Mouse (Mus musculus) right cerebral cortex, adult 18-20 months (tissue): ENCODE data around the gene Luzp2.
"Not testable (repeated sequence)": the region's sequence is repeated elsewhere in the genome, so short reads cannot be mapped to it uniquely, and the experiment has no call there.

Source experiments
- DNase-seq: peaks from one replicate; pipeline ENCODE4 v3.0.0; 2022; ENCODE audit warnings: mixed read lengths

Luzp2 gene

DNA sequence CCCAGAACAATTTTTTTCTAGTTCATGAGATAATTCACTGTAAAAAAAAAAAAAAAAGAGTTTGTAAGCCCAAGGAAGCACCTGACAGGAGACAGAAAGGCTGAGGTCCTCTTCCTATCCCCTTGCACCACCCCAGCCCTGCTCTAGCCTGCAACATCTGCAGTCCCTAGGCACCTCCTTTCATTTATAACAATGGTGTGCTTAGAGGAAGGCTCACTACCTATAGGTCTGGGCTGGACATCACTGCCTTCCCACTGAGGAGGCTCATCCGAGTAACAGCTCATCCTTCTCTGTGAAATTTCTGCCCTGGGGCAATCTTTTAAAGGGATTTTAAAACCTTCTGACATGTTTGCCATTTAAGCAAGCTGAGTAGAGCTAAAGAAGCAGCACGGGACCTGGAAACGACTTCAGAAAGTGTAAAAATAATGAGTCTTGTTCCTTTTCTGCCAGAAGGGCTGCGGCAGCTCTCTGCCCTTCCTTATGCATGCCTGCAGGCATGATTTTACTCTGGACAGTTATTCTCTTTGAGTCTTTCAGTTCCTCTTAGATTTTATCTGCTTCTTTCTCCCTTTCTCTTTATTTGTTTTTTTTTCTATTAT, 174.0 kb downstream of the Luzp2 start:
- DNase-seq: no peak

DNA sequence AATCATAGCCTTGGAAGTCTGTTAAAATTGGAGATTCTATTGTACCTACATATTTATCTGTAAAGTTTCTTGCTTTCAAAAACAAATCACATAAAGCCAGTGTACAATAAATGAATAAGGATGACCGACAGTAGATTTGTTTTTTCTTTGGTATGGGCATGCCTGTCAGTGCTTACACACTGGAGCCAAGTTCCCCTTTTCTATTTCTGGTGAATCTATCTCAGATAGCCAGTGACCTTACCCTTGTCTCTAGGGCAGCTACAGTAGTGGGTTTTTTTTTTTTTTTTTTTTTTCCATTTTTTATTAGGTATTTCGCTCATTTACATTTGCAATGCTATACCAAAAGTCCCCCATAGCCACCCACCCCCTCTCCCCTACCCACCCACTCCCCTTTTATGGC, 298.6 kb downstream of the Luzp2 start:
- DNase-seq: not testable (repeated sequence)

DNA sequence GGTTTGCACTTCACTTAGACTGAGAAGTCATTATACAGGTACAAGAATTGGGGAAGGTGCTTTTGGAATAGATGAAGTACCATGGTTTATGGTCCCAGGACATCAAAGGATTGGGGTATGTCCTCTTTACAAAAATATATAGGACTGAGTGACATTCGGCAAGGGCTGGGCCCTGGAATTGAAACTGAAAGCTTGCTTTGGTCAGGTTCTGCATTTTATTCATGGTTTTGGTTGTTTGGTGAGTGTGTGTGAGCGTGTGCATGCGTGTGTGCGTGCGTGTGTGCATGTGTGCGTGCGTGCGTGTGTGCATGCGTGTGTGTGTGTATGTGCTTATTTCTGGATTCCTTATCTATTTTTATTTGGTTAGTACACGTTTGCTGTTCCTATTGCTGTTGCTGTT, 353.6 kb downstream of the Luzp2 start:
- DNase-seq: no peak

DNA sequence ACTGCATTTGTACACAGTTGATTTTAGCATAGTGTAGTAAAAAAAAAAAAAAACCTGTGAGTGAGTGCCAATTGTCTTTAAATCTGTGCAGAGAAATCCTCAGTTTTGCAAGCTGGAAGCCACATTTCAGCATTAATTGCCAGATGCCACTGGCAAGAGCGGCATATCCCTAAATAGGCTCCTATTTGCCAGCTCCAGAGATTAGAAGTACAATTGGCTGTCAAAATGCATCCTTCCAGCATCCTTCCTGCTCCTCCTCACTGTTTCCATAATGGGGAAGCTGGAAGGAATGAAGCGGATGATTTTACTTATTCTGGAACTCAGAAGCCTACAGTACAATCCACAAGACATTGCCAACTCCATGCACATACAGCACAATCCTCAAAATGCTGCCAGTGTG, 354.2 kb downstream of the Luzp2 start:
- DNase-seq: peak; percentile 28

DNA sequence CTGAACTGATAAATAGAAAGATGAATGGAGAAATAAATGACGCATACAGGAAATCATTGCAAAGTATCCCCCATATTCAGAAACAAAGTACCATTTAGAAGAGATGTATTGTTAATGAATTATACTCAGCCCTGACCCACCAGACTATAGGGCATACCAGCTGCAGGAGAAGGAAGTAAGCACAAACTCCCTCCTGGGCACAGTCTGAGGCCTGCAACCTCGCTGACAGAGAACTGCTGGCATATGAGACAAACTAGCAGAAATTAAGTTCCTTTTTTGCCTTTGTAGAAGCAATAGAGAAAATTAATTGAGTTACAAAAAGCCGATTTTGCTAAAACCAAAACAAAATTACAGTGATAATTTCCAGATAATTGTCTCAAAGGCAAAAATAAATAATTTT, 355.4 kb downstream of the Luzp2 start:
- no peak for DNase-seq

DNA sequence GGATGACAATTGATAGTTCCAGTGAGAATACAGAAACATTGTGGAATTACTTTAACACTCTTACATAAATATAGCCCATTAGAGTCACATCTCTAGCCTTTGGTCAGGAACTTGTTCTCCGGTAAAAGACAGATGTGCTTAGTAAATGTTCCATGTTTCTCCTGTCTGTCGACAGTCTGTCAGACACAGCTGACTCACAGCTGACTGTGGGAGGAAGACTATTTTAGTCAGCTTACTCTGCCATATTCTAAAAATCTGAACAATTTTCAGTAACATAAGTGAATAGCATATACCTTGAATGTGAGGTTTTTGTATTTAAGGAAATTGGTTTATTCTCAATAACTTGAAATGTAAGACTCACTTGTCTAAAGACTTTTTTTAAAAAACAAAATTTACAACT, 363.5 kb downstream of the Luzp2 start:
- DNase-seq: peak; percentile 24

DNA sequence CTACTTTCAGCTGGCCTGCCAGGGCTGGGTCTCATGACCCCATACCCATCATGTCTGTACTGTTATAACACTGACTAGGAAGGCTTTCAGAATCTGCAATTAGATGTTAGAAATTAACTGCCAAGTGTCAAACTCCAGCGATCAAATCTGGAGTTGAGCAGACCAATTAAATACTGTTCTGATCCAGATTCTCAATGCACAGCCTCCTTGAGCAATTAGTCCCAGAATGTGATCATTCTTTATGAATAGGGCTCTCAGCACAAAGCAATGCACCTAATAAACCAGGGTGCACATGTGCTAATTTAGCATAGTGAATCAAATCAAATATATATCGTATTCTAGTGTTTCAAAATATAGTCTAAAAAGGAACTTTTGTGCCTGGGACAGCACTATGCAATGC, 387.7 kb downstream of the Luzp2 start:
- no peak for DNase-seq

DNA sequence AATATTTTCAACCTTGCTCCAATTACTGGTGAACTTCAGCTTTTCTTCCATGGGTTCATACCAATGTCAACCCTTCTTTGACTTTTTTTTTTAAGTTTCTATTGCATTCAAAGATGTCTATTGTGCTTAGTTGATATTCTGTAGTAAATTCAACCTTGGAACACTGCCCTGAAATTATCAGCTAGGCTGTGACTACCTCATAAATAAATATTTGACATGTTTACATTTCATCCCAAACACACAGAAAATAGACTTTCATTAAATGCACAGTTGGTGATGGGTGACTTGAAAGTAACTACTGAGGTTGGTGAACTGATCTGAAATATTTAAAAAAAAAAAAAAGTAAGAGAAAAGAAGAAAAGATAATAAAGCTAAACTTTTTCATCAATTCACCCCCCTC, 394.1 kb downstream of the Luzp2 start:
- no peak for DNase-seq
